Mouse (Mus musculus): ENCODE results near the gene Ccdc65. TPM values are rescaled to one million over a fixed set of nuclear protein-coding genes. Genes with fewer than 3 reads are reported as not detected.

Gene Ccdc65
- 0.60 and 0.80 TPM in 2 replicates for polyA plus RNA-seq (2016; fragmentation: Nextera tagmentation; extraction: Ambion mirVana)

DNA sequence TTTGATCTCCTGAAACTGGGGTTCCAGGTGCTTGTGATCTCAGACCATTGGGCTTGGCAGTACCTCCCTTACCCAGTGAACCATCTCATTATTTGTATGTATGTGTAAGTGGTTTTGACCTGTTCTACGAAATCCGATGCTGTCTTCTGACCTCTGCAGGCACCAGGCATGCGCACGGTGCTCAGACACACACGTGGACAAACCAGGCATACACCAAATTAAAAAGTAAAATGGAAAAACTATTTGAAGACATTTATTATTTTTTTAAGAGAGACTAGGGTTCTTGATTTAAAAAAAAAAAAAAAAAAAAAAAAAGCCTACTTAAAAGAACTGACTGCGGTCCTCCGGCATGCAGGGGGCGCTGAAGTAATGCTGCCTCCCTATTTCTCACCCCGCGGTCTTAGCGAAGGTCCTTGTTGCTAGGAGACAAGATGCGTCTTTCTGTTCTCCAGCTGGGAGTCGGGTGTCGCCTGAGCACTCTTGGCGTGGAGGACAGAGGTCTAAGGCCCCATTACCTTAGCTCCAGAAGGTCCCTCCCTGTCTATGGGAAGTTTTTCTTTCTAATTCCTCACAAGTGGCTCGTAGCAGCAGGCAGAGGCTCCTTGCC lies at the start of gene Ccdc65:
TSS of gene Ccdc65 (plus strand) at position 442 of the 607 bp plus-strand sequence.
- 19% methylated on average over 16 of the region's 16 CpGs for WGBS
- Histone ChIP-seq H3K27ac (replicated peaks) (no peak within 1 kb of the TSS), H3K9me3 (no peaks in the 10 kb centered on the region), H3K36me3 (replicated peaks) (no peaks in the 10 kb centered on the region), H3K4me1 (peaks cover 4% of the 10 kb centered on the region), H3K4me3 (peak within 1 kb of the TSS; percentile 52), H3K27me3 (replicated peaks; ENCODE audit: low read depth, poor library complexity, severe bottlenecking) (peaks cover 44% of the 10 kb centered on the region)
- peak; percentile 85 for DNase-seq (ENCODE audit: low spot score)

DNA sequence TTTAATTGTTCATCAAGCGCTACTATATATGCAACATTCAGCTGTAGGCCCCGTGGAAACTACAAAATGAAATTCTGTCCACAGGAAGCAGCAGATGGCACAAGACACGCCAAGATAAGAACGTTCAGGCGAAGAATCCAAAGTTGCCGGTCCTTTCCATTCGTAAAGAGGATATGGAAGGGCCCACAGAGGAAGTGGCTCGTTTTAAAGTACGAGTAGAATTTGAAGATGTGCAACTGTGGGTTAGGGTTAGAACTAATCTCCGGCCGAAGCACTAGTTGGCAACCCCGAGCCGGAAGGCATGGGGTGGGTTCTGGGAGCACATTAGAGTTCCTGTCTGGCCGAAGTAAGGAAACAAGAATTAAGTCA lies 45.8 kb upstream of the Ccdc65 start:
- 2% methylated on average over 14 of the region's 14 CpGs for WGBS
- Histone ChIP-seq H3K27me3 (replicated peaks; ENCODE audit: low read depth, poor library complexity, severe bottlenecking) (no peaks in the 10 kb centered on the region), H3K27ac (replicated peaks) (peak overlapping the region; percentile 98), H3K36me3 (replicated peaks) (peaks cover 38% of the 10 kb centered on the region), H3K4me3 (peak overlapping the region; percentile 93), H3K4me1 (peaks cover 14% of the 10 kb centered on the region), H3K9me3 (no peaks in the 10 kb centered on the region)
- DNase-seq (ENCODE audit: low spot score) = no peak

DNA sequence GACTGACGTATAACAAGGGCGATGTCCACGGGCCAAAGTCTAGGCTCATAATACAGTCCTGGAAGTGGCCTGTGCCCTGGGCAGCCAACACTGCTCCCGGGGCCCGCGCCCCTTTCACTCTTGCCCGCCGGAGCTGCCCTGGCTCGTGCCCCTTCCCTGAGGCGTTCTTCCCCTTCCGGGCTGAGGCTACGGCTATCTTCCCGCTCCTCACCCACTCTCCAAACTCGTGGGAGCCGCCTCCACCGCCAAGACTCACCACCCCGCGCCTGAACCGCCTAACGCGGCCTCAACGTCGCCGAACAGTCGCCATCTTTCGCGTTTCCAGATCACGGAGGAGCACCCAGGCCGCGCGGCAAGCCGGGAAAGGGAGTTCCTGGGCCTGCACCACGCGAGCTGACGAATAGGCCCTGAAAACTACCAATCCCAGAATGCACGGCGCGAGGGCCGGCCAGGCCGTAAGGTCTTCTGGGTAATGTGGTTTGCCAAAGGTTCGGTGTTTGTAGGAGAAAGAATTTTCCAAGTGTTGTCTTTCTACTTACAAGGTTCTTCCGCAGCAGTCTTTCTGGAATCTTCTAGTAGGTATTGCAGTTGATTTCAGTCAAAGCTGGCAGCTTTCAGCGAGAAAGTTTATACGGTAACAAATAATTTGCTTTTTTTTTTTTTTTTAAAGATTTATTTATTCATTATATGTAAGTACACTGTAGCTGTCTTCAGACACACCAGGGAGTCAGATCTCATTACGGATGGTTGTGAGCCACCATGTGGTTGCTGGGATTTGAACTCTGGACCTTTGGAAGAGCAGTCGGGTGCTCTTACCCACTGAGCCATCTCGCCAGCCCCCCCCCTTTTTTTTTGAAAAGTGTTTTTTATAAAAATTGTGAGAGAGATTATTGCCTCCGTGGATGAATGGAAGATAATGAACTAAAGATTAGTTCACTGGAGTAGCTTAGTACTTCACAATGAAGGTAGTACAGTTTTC lies 45.2 kb upstream of the Ccdc65 start, which contains the start of gene Ddx23:
TSS of gene Ddx23 (minus strand) at position 328 of the 979 bp plus-strand sequence.
- Histone ChIP-seq H3K4me3 (peak within 1 kb of the TSS; percentile 93), H3K27ac (replicated peaks) (peak within 1 kb of the TSS; percentile 98), H3K4me1 (peaks cover 14% of the 10 kb centered on the region), H3K9me3 (no peaks in the 10 kb centered on the region), H3K27me3 (replicated peaks; ENCODE audit: low read depth, poor library complexity, severe bottlenecking) (no peaks in the 10 kb centered on the region), H3K36me3 (replicated peaks) (peaks cover 32% of the 10 kb centered on the region)
- DNase-seq (ENCODE audit: low spot score) = peak; percentile 96
- 5% methylated on average over 48 of the region's 48 CpGs for WGBS

DNA sequence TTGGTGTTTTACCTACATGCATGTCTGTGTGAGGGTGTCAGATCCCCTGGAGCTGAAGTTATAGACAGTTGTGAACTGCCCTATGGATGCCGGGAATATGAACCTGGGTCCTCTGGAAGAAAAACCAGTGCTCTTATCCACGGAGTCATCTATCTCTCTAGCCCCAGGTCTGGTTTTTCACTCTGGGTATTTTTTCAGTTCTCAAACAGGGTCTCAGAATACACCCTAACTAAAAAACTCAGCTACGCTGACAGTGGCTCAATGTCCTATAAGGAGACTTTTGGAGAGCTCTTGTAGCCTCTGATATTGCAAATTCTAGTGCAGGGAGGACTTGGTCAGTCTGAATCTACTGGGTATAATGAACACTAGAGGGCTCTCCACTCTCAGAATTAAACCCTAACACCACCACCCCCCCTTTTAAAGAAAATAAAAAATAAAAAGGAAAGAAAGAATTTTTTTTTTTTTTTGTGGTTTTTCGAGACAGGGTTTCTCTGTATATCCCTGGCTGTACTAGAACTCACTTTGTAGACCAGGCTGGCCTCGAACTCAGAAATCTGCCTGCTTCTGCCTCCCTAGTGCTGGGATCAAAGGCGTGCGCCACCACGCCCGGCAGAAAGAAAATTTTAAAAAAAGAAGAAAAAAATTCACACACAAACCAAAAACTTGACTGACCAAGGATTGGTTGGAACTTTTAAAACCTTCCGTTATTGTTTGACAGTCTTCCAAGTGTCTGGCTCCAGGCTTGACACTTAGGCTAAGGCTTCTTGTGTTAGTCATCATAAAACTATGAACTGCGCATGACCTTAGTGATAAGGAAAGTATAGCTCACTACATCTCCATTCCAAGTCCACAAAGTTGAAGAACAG lies 43.7 kb upstream of the Ccdc65 start:
- Histone ChIP-seq H3K4me3 (no peak overlapping the region), H3K27me3 (replicated peaks; ENCODE audit: low read depth, poor library complexity, severe bottlenecking) (no peaks in the 10 kb centered on the region), H3K27ac (replicated peaks) (no peak overlapping the region), H3K4me1 (peaks cover 14% of the 10 kb centered on the region), H3K9me3 (no peaks in the 10 kb centered on the region), H3K36me3 (replicated peaks) (peaks cover 17% of the 10 kb centered on the region)
- no peak for DNase-seq (ENCODE audit: low spot score)
- 80% methylated on average over 11 of the region's 11 CpGs for WGBS

DNA sequence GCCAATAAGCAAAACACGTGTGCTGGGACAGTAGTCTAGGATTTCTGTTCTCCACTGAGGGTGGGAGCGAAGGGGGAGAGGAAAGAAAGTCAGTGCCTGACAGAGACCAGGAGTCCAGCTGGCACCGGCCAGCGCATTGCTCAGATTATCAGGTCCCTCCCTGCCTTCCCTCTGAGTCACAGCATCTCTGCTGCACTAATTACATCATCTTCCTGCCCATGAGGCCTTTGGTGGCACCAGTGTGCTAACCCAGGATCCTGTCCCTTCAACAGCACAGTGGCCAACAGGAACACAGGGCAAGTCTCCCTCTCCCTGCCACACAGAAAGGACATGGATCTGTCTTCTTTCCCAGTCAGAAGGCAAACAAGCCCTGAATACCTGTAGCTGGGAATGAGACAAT lies 35.4 kb upstream of the Ccdc65 start:
- no peak overlapping the region for H3K27ac ChIP-seq (replicated peaks)
- 75% methylated on average over 4 of the region's 4 CpGs for WGBS
- H3K9me3 ChIP-seq = no peaks in the 10 kb centered on the region
- H3K36me3 ChIP-seq (replicated peaks) = 0 out of 2 replicates have a peak, but pooled peaks cover 3% of the 10 kb centered on the region
- no peak for DNase-seq (ENCODE audit: low spot score)
- no peak overlapping the region for H3K4me3 ChIP-seq
- peaks cover 50% of the 10 kb centered on the region for H3K27me3 ChIP-seq (replicated peaks; ENCODE audit: low read depth, poor library complexity, severe bottlenecking)
- peaks cover 36% of the 10 kb centered on the region for H3K4me1 ChIP-seq

DNA sequence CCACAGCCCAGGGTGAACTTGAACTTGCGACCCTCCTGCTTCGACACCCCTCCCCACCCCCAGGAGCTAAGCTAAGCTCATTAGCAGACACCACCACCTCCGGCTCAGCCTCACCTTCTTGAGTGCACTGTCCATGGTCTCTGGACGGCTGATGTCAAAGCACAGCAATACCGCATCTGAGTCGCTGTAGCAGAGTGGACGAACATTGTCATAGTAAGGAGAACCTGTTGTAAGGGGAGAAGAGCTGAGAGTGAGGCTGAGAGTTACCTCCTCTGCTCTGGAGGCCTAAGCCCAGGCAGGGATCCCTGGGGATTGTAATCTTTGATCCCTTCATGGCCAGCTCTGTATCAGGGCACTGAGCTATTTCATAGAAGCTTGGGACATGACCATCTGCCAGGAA lies 34.3 kb upstream of the Ccdc65 start:
- no peak overlapping the region for H3K27ac ChIP-seq (replicated peaks)

DNA sequence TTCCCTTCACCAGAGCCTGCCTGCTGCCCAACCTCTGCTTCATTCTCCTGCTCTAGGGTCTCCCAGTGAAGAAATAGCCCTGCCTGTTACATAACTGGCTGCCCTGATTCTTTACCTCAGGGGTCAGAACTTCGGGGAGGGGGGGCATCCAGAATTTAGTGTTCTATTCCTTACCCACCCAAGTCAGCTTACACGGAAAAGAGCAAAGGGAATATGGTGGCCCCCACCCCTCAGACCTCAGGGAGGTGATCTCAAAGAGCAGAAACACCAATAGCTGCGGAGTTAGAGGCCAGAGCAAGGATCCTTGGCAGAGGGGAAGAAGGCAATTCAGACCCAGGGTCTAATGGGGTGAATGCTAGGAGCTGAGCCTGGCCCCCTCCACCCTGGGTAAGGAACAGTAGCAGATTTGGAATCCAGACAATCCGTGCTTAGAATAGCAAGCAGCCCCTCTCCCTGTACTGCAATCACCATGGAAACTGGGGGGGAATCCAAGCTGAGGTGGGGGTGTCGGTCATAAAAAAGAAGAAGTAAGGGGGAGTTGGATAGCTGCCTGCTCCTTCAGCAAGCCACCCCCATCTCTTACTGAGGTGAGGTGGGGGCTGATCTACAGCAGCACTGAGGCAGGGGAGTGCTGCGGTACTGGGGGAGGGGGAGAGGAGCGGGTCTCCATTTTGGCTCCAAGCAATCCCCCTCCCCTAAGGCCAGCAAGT lies 33.6 kb upstream of the Ccdc65 start:
- no peak overlapping the region for H3K27ac ChIP-seq (replicated peaks)
- H3K4me3 ChIP-seq = peak overlapping the region; percentile 62
- peaks cover 67% of the 10 kb centered on the region for H3K27me3 ChIP-seq (replicated peaks; ENCODE audit: low read depth, poor library complexity, severe bottlenecking)
- no peaks in the 10 kb centered on the region for H3K9me3 ChIP-seq
- peaks cover 41% of the 10 kb centered on the region for H3K4me1 ChIP-seq
- WGBS = 39% methylated on average over 7 of the region's 7 CpGs
- DNase-seq (ENCODE audit: low spot score) = no peak
- 0 out of 2 replicates have a peak, but pooled peaks cover 3% of the 10 kb centered on the region for H3K36me3 ChIP-seq (replicated peaks)

More for the DNA sequence above, 34.3 kb upstream of the Ccdc65 start:
- Histone ChIP-seq H3K27me3 (replicated peaks; ENCODE audit: low read depth, poor library complexity, severe bottlenecking) (peaks cover 61% of the 10 kb centered on the region), H3K36me3 (replicated peaks) (0 out of 2 replicates have a peak, but pooled peaks cover 3% of the 10 kb centered on the region), H3K4me1 (peaks cover 41% of the 10 kb centered on the region), H3K4me3 (no peak overlapping the region), H3K9me3 (no peaks in the 10 kb centered on the region)
- DNase-seq (ENCODE audit: low spot score) = no peak
- 76% methylated on average over 7 of the region's 7 CpGs for WGBS

DNA sequence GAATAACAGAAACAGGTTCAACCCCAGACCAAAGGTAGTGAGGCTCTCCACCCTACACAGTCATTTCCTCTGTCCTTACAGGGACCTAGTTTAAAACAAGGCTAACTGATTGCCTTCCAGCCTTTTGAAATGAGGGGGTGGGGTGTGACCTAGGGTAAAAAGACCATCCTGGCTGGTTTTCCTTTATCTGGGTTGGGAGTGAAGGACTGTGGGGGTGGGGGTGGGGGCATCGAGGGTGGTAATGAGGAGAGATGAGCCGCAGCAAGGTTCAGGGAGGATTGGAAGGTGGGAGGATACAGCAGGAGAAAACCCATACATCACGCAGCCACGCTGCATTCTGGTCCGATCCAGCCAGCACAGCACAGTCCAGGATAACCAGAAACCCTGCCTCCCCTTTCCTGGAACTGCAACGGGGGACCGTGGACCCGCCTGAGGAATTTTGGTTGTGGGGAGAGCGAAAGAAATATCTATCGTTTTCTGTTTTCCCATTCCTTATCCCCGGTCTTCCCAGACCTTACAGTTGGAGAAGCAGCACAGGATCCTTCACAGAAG lies 32.9 kb upstream of the Ccdc65 start:
- WGBS = 26% methylated on average over 11 of the region's 11 CpGs
- H3K9me3 ChIP-seq = no peaks in the 10 kb centered on the region
- H3K36me3 ChIP-seq (replicated peaks) = 0 out of 2 replicates have a peak, but pooled peaks cover 3% of the 10 kb centered on the region
- peak overlapping the region; percentile 62 for H3K4me3 ChIP-seq
- peaks cover 41% of the 10 kb centered on the region for H3K4me1 ChIP-seq
- no peak overlapping the region for H3K27ac ChIP-seq (replicated peaks)
- peaks cover 73% of the 10 kb centered on the region for H3K27me3 ChIP-seq (replicated peaks; ENCODE audit: low read depth, poor library complexity, severe bottlenecking)
- no peak for DNase-seq (ENCODE audit: low spot score)

DNA sequence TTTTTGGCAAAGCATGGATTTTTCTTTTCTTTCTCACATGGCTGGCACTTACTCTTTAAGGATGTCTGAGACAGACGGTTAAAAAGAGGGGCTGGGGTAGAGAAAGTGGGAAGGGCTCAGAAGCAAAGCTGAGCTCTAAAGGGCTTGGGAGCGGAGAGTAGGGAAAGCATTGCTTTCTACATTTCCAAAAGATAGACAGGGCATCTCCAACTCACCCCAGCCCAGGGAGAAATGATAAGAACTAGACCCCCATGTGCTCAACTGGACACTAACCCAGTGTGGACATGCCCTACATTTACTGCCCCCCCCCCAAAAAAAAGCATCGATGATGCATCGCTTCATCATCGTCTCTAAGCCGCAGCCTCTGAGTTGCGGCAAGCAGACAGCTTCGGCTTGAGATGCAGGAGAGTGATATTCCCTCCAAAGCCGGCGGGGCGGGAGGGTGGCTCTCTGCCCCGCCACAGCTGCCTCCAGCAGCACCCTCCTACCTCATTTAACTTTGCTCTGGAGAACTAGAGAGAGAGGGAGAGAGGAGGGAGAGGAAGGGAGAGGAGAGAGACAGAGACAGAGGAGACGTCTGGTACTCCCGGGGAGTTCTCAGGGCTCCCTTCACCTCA lies 32.3 kb upstream of the Ccdc65 start:
- Histone ChIP-seq H3K4me1 (peaks cover 41% of the 10 kb centered on the region), H3K27me3 (replicated peaks; ENCODE audit: low read depth, poor library complexity, severe bottlenecking) (peaks cover 73% of the 10 kb centered on the region), H3K4me3 (peak overlapping the region; percentile 62), H3K9me3 (no peaks in the 10 kb centered on the region), H3K36me3 (replicated peaks) (no peaks in the 10 kb centered on the region), H3K27ac (replicated peaks) (no peak overlapping the region)
- 7% methylated on average over 14 of the region's 14 CpGs for WGBS
- no peak for DNase-seq (ENCODE audit: low spot score)

DNA sequence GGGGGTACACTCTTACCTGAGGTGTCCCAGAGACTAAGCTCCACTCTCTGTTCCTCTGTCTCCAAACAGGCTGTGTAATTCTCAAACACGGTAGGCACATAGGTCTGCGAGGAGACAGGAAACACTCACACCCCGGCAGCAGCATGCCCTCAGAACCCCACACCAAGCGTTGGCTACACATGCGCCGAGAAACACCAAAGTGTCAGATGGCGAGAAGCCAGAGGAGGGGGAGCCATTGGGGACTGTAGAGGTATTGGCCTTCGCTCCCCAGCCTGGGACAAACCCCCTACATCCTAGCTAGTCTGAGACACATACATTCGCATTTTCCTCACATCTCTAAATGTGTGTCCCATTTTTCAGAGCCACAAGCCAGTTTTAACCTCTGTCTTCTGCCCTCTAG lies 31.5 kb upstream of the Ccdc65 start:
- 4% methylated on average over 9 of the region's 9 CpGs for WGBS
- H3K27ac ChIP-seq (replicated peaks) = no peak overlapping the region
- DNase-seq (ENCODE audit: low spot score) = no peak
- H3K4me3 ChIP-seq = peak overlapping the region; percentile 62
- no peaks in the 10 kb centered on the region for H3K36me3 ChIP-seq (replicated peaks)
- H3K27me3 ChIP-seq (replicated peaks; ENCODE audit: low read depth, poor library complexity, severe bottlenecking) = peaks cover 78% of the 10 kb centered on the region
- H3K9me3 ChIP-seq = no peaks in the 10 kb centered on the region
- peaks cover 41% of the 10 kb centered on the region for H3K4me1 ChIP-seq
